Mouse (Mus musculus) retina, adult 2 months (tissue): Measurements from ENCODE around the gene Bahcc1.

Experiments used
- DNase-seq: peaks from one replicate; pipeline ENCODE4 v3.0.0-alpha.2; 2012; ENCODE audit warnings: low read depth, low spot score

Bahcc1 gene

GRCm38 (mm10) chr11:120206669-120207090, 26.1 kb upstream of the Bahcc1 start:
- DNase-seq = no peak

GRCm38 (mm10) chr11:120208848-120209247, 23.9 kb upstream of the Bahcc1 start:
- DNase-seq = no peak

- DNase-seq = no peak
These were observed 23.3 kb upstream of the Bahcc1 start for GRCm38 (mm10) chr11:120209462-120209861.

- DNase-seq = no peak
These were observed 17.0 kb upstream of the Bahcc1 start for GRCm38 (mm10) chr11:120215726-120216241.

- no peak for DNase-seq
These were observed 16.0 kb upstream of the Bahcc1 start for GRCm38 (mm10) chr11:120216540-120217324.

- DNase-seq = no peak
These were observed 14.4 kb upstream of the Bahcc1 start for GRCm38 (mm10) chr11:120218176-120218856.

- DNase-seq = no peak
These were observed 13.8 kb upstream of the Bahcc1 start for GRCm38 (mm10) chr11:120218946-120219345.

GRCm38 (mm10) chr11:120219916-120220522, 12.7 kb upstream of the Bahcc1 start:
- no peak for DNase-seq

- DNase-seq = no peak
These were observed 11.6 kb upstream of the Bahcc1 start for GRCm38 (mm10) chr11:120220963-120221827.

- no peak for DNase-seq
These were observed 10.2 kb upstream of the Bahcc1 start for GRCm38 (mm10) chr11:120222425-120223104.

- no peak for DNase-seq
These were observed 8.9 kb upstream of the Bahcc1 start for GRCm38 (mm10) chr11:120223586-120224487.

GRCm38 (mm10) chr11:120224488-120225255, 8.1 kb upstream of the Bahcc1 start:
- DNase-seq = no peak

GRCm38 (mm10) chr11:120225256-120226195, 7.2 kb upstream of the Bahcc1 start:
- DNase-seq = no peak

GRCm38 (mm10) chr11:120226421-120227280, 6.1 kb upstream of the Bahcc1 start:
- no peak for DNase-seq

GRCm38 (mm10) chr11:120227571-120228051, 5.1 kb upstream of the Bahcc1 start:
- DNase-seq = no peak

- no peak for DNase-seq
These were observed 4.4 kb upstream of the Bahcc1 start for GRCm38 (mm10) chr11:120228116-120228890.
